17 mouse cellular contexts compared by ENCODE assay signal in the genomic region with DNA sequence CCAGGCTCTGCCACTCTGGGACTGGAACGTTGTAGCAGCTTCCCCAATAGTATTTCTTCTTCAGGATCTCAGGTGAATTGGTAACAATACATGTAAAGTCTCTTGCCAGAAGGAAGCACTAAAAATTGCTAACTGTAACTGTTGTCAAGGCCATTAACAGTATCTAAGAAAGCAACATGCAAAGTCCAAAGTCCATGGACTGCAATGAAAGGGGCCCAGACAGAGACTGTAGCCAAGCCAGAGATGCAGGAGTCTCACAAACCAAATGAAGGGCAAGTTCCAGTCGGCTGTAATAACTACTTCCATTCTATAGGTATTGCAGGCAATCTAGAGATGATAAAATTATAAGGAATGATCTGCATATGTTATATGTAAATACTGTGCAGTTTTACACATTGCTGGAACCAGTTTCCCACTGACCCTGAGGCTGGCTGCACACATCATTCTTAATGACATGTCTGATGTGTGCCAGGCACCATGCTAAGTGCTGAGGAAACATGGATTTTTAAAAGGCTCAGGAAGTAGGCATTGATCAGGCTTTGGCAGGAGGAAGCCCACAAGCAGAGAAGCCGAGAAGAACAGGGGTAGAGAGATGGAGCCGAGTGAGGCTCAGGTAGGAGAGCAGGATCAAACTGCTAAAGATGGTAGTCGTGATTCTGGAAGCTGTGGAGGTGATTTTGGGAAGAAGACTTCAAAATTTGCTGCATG. TPM values are rescaled to one million over a fixed set of nuclear protein-coding genes. Genes with fewer than 3 reads are reported as not detected.
"Had no signal": no experiment of that assay in that cellular context is flagged by ENCODE, and none has a peak within 500 bp of the region (broad histone marks: within the 10 kb centered on the region; RNA-seq: fewer than 3 reads in every experiment).

No protein-coding gene starts in this region.

- H3K27ac ChIP-seq: left cerebral cortex, adult 2 months; limb, embryonic 12.5 days; liver, embryonic 13.5 days; lung, embryonic 15.5 days; midbrain, embryonic 13.5 days; neural tube, embryonic 15.5 days had no signal

- H3K4me1 ChIP-seq: limb, embryonic 12.5 days had no signal

- H3K27me3 ChIP-seq: limb, embryonic 12.5 days; liver, embryonic 13.5 days; lung, embryonic 15.5 days; neural tube, embryonic 15.5 days had no signal

- H3K9ac ChIP-seq: limb, embryonic 12.5 days; liver, embryonic 13.5 days; liver, postnatal 0 days; lung, embryonic 15.5 days; midbrain, embryonic 13.5 days; neural tube, embryonic 15.5 days had no signal

- ATAC-seq: inflammation-experienced regulatory T-cells, adult 6 months; liver, postnatal 0 days; midbrain, embryonic 13.5 days had no signal

- H3K4me2 ChIP-seq: limb, embryonic 12.5 days; lung, embryonic 15.5 days; midbrain, embryonic 13.5 days; neural tube, embryonic 15.5 days had no signal

- H3K4me3 ChIP-seq: left cerebral cortex, adult 2 months; limb, embryonic 12.5 days; liver, embryonic 13.5 days; lung, embryonic 15.5 days; midbrain, embryonic 13.5 days; myocyte; neural tube, embryonic 15.5 days had no signal

- H3K36me3 ChIP-seq: limb, embryonic 12.5 days; liver, embryonic 13.5 days; lung, embryonic 15.5 days; midbrain, embryonic 13.5 days; neural tube, embryonic 15.5 days had no signal

- H3K9me3 ChIP-seq: limb, embryonic 12.5 days; liver, embryonic 13.5 days; lung, embryonic 15.5 days; midbrain, embryonic 13.5 days; neural tube, embryonic 15.5 days had no signal

- DNase-seq: kidney, postnatal 10 days; liver; liver, embryonic 13.5 days; liver, postnatal 0 days; lung, postnatal 14 days; right cerebral cortex, adult 18-20 months; right cerebral cortex, postnatal 25 days; thymus, adult 18-20 months; thymus, postnatal 14 days had no signal

RNA-seq across cellular contexts. Expression of gene Spon1, which starts 59.9 kb away (rescaled TPM):
- total RNA-seq: megakaryocyte-erythroid progenitor cell, adult 5-6 weeks had no signal
